Mouse (Mus musculus): Measurements from ENCODE around the gene Dnajc19. TPM values are rescaled to one million over a fixed set of nuclear protein-coding genes. Genes with fewer than 3 reads are reported as not detected.

Dnajc19 gene
- total RNA-seq (2015) (99.4 and 124 TPM in 2 replicates), total RNA-seq (2017) (132 and 137 TPM in 2 replicates)

DNA sequence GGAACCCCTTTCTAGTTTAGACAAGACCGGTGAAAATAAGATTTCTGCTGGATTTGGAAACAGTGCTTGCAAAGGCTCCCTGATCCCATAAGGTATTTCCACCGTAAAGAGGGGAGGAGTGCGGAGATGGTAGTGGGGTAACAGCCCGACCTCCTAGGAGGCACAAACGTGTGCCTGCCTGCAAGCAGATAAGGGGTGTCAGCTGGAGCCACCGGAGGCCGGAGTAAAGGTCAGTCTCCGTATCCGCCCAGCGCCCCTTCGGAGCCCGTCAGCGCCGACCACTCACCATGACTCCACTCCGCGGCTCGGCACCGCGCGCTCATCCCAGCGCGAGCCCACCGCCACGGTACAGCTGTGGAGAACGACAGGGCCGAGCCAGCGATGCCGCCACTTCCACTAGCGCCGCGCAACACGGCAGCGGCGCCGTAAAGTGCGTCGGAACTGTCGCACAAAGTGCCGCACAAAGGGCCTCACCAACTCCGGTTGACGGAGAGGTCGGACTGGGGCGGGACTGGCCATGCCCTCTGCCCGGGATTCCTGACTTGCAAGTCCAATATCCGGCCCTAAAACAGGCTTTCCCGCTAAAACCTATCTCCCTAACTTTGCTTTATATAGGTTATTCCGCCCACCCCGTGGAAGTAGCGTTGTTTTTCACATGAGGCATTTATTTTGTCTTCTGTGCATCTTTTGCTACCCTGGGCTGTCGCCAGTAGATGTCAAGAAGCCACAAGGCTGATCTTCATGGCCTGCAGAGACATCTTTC, at the start of gene Dnajc19:
Gene Dnajc19, minus strand, starts transcription at position 422 of the 763 bp plus-strand sequence.
- peak; percentile 100 for ATAC-seq (ENCODE audit: poor library complexity, severe bottlenecking)

DNA sequence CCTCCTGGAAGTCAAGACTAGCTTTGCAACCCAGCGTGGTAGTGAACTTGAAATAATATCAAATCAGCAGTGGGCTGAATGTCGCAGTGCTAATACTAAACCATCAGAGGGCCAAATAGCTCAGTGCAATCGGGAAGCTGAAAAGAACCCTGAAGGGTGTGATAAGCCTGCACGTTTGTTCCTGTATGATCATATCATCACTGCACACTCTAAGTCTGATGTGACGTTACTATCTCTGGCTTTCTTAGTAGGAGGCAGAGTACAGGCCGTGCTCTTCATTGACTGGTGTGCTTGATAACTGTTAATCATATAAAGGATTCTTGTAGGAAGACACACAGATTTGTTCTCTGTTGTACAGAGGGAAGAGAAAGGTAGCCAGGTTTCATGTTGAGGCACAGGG, 48.8 kb upstream of the Dnajc19 start:
- ATAC-seq (ENCODE audit: poor library complexity, severe bottlenecking), result no peak

DNA sequence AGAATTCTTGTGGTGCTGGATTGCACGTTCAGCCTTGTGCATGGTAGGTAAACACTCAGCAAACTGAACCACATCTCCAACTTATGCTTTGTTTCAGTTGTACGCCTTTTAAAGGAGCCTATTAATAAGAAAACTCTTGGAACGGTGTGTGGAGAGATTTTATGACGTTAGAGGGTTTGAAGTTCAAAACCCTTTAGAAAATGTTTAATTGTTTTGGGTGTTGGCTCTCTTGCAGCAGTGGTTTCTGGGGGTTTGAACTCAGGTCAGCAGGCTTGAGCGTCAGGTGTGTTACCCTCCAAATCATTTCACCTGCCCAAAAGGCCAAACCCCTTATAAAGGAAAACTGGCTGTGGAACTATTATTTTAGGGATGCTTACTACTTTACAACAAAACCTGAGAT, 40.2 kb upstream of the Dnajc19 start:
- ATAC-seq (ENCODE audit: poor library complexity, severe bottlenecking), result no peak

- no peak for ATAC-seq (ENCODE audit: poor library complexity, severe bottlenecking)
Measured at GRCm38 (mm10) chr3:34120791-34121190, 39.7 kb upstream of the Dnajc19 start.

DNA sequence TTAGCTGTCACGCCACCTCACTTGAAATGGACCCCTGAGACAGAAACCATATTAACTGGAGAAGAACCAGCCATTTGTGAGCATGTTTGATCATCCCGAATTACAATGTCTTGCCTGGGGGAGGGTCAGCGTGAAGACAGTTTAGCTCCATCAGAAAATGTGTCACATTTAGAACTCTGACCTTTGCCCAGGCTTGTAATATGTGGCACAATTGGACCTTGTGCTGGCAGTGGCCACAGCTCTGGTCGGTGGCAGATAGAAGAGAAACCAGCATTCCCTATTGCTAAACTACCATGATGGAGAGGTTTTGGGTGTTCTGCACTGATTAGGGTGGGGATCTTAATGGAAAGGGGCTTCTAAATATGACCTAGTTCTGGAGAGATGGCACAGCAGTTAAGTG, 38.7 kb upstream of the Dnajc19 start:
- ATAC-seq (ENCODE audit: poor library complexity, severe bottlenecking), result no peak

DNA sequence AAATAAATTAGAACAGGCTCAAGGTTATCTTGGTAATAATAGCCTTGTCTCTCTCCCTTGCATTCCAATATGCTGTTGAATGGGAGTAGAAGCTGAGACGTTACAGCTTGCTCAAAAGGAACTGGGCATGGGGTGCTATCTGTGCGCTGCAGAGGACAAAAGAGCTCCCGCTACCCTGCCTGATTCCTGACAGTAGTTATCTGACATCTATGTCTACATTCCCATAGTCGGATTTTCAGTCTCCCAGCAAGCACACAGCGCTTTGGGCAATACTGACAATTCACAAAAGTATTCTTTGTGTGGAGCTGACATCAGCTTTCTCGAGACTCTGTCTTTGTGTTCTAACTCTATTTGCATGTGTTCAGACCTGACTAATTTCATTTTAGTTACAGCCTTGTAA, 34.7 kb upstream of the Dnajc19 start:
- ATAC-seq (ENCODE audit: poor library complexity, severe bottlenecking), result no peak

- ATAC-seq (ENCODE audit: poor library complexity, severe bottlenecking), result no peak
Measured at GRCm38 (mm10) chr3:34111941-34112685, 31.0 kb upstream of the Dnajc19 start.

DNA sequence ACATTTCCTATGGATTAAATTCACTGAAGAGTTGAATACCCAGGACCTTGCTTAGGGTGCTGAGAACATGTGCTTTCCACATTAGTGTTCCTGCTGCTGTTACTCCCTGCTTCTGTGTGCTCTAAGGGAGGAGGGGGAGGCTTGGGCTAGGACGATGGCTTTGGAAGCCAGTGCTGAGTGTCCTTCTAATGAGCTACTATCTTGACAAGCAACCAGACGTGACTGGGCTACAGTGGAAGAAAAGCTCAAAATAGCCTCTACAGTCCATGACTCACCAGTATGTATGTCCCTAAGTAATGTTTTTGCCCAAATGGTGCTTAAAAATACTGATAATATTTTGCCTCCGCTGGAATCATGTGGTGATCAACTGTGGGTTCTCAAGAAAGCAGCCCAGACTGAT, 26.5 kb upstream of the Dnajc19 start:
- ATAC-seq (ENCODE audit: poor library complexity, severe bottlenecking), result no peak

DNA sequence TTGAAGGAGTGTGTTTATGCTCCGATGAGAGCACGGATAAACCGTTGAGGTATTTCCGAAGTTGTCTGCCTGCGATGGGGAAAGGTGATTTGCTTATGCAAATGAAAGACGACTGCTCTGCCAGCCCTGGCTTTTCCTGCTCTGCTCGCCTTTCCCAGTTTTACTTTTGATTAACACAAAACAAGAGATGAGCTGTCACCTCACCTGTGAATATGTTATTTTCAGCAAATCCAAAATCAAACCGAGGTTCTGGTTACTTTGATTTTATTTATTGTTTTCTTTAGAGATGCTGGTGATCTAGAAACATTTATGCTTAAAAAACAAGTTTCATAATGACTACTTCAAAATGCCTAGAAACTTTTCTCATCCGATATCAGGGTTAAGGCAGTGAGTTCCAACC, 25.3 kb upstream of the Dnajc19 start:
- ATAC-seq (ENCODE audit: poor library complexity, severe bottlenecking), result no peak

DNA sequence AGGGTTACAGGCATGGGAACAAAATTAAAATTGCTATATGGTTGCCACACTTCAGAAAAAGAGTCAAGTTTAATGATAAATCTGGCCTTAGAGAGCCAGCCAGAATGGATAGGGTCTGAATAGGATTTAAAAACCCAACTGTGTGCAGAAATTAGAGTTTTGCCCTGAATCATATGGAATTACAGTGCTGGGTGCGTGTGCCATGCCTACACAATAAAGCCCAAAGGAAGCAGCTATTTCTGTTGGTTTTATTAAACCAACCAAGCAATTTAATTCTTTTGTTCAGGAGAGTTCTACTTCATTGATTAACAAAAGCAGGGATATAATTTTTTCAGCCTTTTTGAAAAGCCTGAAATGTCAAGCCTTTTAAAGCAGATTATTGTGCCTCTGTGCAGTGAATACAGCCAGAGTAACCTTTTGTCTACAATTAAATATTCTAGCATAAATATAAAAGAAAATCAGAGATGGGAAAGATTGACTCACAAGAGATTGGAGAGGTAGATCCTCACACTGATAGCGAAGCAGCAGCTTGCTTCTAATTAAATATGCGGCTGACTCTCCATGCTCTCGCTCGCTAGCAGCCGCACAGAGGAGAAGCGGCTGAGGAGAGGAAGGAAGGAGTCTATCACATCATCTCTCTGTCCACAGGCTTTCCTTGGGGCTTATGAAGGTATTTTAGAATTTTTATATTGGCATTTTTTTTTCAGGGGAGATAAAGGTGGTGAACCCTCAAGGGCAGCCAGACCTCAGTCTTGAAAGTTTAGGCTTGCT, 23.0 kb upstream of the Dnajc19 start:
- ATAC-seq (ENCODE audit: poor library complexity, severe bottlenecking), result no peak

GRCm38 (mm10) chr3:34102891-34103290, 21.8 kb upstream of the Dnajc19 start:
- no peak for ATAC-seq (ENCODE audit: poor library complexity, severe bottlenecking)

GRCm38 (mm10) chr3:34083655-34084054, 2.5 kb upstream of the Dnajc19 start:
- no peak for ATAC-seq (ENCODE audit: poor library complexity, severe bottlenecking)

- ATAC-seq (ENCODE audit: poor library complexity, severe bottlenecking), result no peak
Measured at GRCm38 (mm10) chr3:34081929-34082328, 808 bp upstream of the Dnajc19 start.

DNA sequence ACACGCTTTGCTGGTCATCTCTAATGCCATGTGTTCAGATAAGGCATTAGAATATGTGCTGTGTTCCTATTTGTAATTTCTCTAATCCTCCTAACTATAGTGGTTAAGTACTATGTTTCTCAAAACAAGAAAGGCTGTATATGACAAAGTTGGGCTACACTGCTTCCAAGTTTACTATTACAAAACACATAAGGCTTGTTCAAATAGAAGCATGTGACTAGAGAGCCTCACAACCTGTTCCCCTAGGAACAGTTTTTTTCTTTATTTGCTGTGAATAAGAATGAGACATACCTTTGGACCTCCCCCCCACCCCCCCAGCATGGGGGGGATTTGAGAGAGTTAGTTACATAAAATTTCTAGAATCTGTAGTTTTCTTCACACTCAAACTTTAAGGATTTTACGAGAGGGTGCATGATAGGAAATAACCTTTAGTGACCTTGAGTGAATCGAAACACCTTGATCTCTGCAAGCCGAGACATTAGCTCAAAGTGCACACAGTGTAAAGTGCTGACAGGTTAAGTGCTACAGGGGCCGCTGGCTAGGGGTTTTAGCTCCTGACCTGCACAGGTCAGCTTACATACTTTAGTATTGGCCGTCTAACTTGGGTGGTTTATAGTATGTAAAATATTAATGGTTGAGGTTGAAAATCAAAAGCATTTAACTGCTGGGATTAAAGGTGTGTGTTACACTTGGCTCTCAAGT, 4.9 kb downstream of the Dnajc19 start:
- ATAC-seq (ENCODE audit: poor library complexity, severe bottlenecking), result no peak

GRCm38 (mm10) chr3:34072726-34073125, 8.4 kb downstream of the Dnajc19 start:
- ATAC-seq (ENCODE audit: poor library complexity, severe bottlenecking), result no peak

DNA sequence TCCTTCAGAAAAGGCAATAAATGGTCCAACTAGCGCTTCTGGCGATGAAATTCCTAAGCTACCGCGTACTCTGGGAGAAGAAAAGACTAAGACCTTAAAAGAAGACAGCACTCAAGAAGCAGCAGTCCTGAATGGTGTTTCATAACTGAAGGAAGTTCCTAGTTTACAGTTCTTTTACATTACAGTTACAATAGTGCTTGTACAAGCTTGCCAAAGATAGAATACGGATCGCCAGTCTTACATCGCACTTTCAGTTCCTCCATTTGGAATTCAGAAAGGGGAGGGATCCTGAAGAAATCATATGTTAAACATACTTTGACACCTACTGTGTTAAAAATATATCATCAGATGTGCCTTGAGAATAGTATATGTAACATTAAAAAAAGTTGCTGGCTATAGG, 12.2 kb downstream of the Dnajc19 start:
- ATAC-seq (ENCODE audit: poor library complexity, severe bottlenecking), result peak; percentile 92

GRCm38 (mm10) chr3:34062352-34062751, 18.8 kb downstream of the Dnajc19 start:
- ATAC-seq (ENCODE audit: poor library complexity, severe bottlenecking), result 0 out of 2 replicates have a peak, but pooled peaks have one; percentile 30

DNA sequence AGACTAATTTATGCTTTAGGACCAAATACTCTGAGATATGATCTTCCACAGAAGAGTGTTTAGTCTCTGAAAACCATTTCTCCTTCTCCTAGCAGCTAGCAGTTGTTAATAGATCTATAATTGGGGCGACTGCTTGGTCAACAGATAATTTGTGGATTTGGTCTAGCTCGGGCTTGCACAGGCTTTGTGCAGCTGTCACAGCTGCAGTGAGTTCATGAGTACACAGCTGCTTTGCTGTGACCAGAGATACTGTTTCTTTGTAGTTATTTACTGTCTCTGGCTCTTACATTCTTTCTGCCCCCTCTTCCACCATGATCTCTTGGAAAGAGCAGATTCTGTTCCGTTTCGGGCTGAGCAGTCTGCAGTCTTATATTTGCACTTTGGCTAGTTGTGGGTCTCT, 39.1 kb downstream of the Dnajc19 start:
- ATAC-seq (ENCODE audit: poor library complexity, severe bottlenecking), result no peak

GRCm38 (mm10) chr3:34035706-34036105, 45.4 kb downstream of the Dnajc19 start:
- no peak for ATAC-seq (ENCODE audit: poor library complexity, severe bottlenecking)

DNA sequence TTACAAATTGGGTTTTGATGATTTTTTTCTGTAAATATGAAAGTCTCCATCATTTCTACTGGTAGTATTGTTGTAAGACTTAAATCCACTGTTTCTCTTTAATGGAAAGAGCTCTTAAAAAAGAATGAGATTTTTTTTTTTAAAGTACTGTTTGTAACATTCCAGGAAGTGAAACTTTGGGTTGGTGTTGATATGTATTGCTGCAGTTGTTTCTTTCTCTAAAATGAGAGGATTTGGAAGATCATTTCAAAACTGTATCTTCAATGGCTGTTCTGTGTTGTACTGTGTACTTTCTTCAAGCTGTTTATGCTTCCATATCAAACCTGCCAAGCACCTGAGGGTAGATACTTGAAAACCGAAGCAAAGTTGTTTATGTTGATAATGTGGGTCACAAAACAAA, 46.3 kb downstream of the Dnajc19 start:
- peak; percentile 48; the same call in 1 of the 2 replicates for ATAC-seq (ENCODE audit: poor library complexity, severe bottlenecking)
